Mouse (Mus musculus) heart, embryonic 11.5 days (tissue): ENCODE data around the gene March9. TPM values are rescaled to one million over a fixed set of nuclear protein-coding genes. Genes with fewer than 3 reads are reported as not detected.

Source experiments
- ATAC-seq: fragments of 200-750 bp; cut with Nextera tagmentation; replicated peaks from 2 replicates; pipeline ENCODE4 v1.8.0; 2017; ENCODE audit warnings: moderate library complexity; ENCODE audit not compliant: insufficient number of reproducible peaks, low FRiP score, low TSS enrichment
- H3K27ac ChIP-seq: fragments of 300-500 bp; sonication (generic); 2 replicates; pipeline ENCODE4 v1.5.1; 2014; ENCODE audit warnings: mild to moderate bottlenecking, low read depth, low read length
- H3K27me3 ChIP-seq: fragments of 300-500 bp; sonication (generic); 2 replicates; pipeline ENCODE4 v1.6.1; 2014; ENCODE audit warnings: mild to moderate bottlenecking, low read length, mixed read lengths; ENCODE audit not compliant: control insufficient read depth, insufficient read depth
- H3K36me3 ChIP-seq: fragments of 300-500 bp; sonication (generic); 2 replicates; pipeline ENCODE4 v1.6.1; 2014; ENCODE audit warnings: mild to moderate bottlenecking, low read length, moderate library complexity, mixed read lengths; ENCODE audit not compliant: control insufficient read depth, insufficient read depth
- H3K4me1 ChIP-seq: fragments of 300-500 bp; sonication (generic); 2 replicates; pipeline ENCODE4 v1.6.1; 2014; ENCODE audit warnings: low read length; ENCODE audit not compliant: control insufficient read depth, insufficient read depth
- H3K4me2 ChIP-seq: fragments of 300-500 bp; sonication (generic); 2 replicates; pipeline ENCODE4 v1.6.1; 2014; ENCODE audit warnings: mild to moderate bottlenecking, moderate library complexity
- H3K4me3 ChIP-seq: fragments of 300-500 bp; sonication (generic); 2 replicates; pipeline ENCODE4 v1.5.1; 2014; ENCODE audit warnings: low read depth, low read length
- H3K9ac ChIP-seq: fragments of 300-500 bp; sonication (generic); 2 replicates; pipeline ENCODE4 v1.6.1; 2014; ENCODE audit warnings: mild to moderate bottlenecking, low read depth, low read length, moderate library complexity
- H3K9me3 ChIP-seq: fragments of 300-500 bp; sonication (generic); replicated peaks from 2 replicates; pipeline ENCODE4 v1.6.1; 2016; ENCODE audit warnings: low read length; ENCODE audit not compliant: control insufficient read depth
- WGBS: fragments of 180-500 bp; shearing (Covaris S2); extraction: QIAGEN DNeasy Blood & Tissue Kit; methylation state at CpG from one replicate; pipeline ENCODE4 v1.1.7; 2014; ENCODE audit not compliant: insufficient replicate concordance; 5-methylcytosine and 5-hydroxymethylcytosine counted together
- polyA plus RNA-seq: library from polyadenylated mRNA; unstranded; fragments of >200 nt; fragmentation: Nextera tagmentation; extraction: Ambion mirVana; gene quantifications from 2 replicates; pipeline ENCODE4 v1.2.1, GENCODE M21; 2014

Gene March9
- polyA plus RNA-seq, 1 experiment from 2014 or later = 0.21 TPM

DNA sequence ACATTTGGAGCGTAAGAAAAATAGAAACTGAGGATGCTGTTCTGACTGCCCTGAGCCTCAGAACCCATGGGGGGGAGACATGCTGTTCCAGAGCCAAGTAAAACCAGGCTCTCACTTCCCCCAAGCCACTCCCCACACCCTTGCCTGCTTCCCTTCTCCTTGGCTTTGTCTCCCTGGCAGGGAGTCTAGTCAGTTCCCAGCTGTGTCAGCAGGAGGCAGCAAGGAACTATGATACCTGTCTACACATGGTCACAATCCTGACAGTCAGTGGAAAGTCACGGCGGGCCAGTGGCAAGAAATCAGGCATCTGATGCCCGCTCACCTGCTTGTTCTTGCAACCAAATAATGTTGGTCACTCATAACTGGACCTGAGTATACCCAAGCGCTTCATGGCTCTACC is 43.5 kb downstream of the March9 start:
- no peaks in the 10 kb centered on the region for H3K4me1 ChIP-seq
- no peaks in the 10 kb centered on the region for H3K9me3 ChIP-seq
- no peak overlapping the region for H3K4me3 ChIP-seq
- WGBS = 57% methylated on average over 5 of the region's 5 CpGs
- H3K27me3 ChIP-seq = no peaks in the 10 kb centered on the region
- H3K36me3 ChIP-seq = 0 out of 2 replicates have a peak, but pooled peaks cover 3% of the 10 kb centered on the region
- no peak for ATAC-seq
- H3K4me2 ChIP-seq = no peak overlapping the region
- H3K9ac ChIP-seq = no peak overlapping the region
- no peak overlapping the region for H3K27ac ChIP-seq

Other genes starting within 250 kb of the March9 start
- 9.4 and 11.7 TPM in 2 replicates for gene Atp23, start 158.8 kb downstream of the March9 start, polyA plus RNA-seq
- 47.3 and 47.6 TPM in 2 replicates for gene Ctdsp2, start 81.5 kb downstream of the March9 start, polyA plus RNA-seq
- gene Avil, start 59.5 kb downstream of the March9 start, polyA plus RNA-seq = 0.13 and 0.34 TPM in 2 replicates
- gene Tsfm, start 29.3 kb downstream of the March9 start, polyA plus RNA-seq = 91.1 and 97.1 TPM in 2 replicates
- 36.1 and 43.3 TPM in 2 replicates for gene Mettl1, start 18.8 kb downstream of the March9 start, polyA plus RNA-seq
- 0.31 and 0.35 TPM in 2 replicates for gene Eef1akmt3, start 18.7 kb downstream of the March9 start, polyA plus RNA-seq
- gene Cyp27b1, start 11.9 kb downstream of the March9 start, polyA plus RNA-seq = 0.11 and 0.13 TPM in 2 replicates
- gene Cdk4, start 3.4 kb upstream of the March9 start, polyA plus RNA-seq = 1,419 and 1,452 TPM in 2 replicates
- gene Tspan31, start 10.1 kb upstream of the March9 start, polyA plus RNA-seq = 106 and 115 TPM in 2 replicates
- gene Agap2, start 15.1 kb upstream of the March9 start, polyA plus RNA-seq = 0.42 and 0.63 TPM in 2 replicates
- 21.3 and 30.3 TPM in 2 replicates for gene Os9, start 60.9 kb upstream of the March9 start, polyA plus RNA-seq
- gene B4galnt1, start 105.0 kb upstream of the March9 start, polyA plus RNA-seq = 1.6 and 1.8 TPM in 2 replicates
- gene Slc26a10, start 120.5 kb upstream of the March9 start, polyA plus RNA-seq = 8.4 and 11.8 TPM in 2 replicates
- 17.9 and 18.0 TPM in 2 replicates for gene Arhgef25, start 129.9 kb upstream of the March9 start, polyA plus RNA-seq
- gene Dtx3, start 135.5 kb upstream of the March9 start, polyA plus RNA-seq = 82.3 and 83.0 TPM in 2 replicates
- gene Pip4k2c, start 151.4 kb upstream of the March9 start, polyA plus RNA-seq = 20.8 and 21.5 TPM in 2 replicates
- 1.6 TPM in 2 replicates for gene Kif5a, start 203.2 kb upstream of the March9 start, polyA plus RNA-seq
- gene Dctn2, start 206.2 kb upstream of the March9 start, polyA plus RNA-seq = 135 and 136 TPM in 2 replicates
- gene Mbd6, start 228.8 kb upstream of the March9 start, polyA plus RNA-seq = 13.6 and 15.1 TPM in 2 replicates